Mouse (Mus musculus) cerebellum, adult 2 months (tissue): ENCODE measurements at regions not wholly inside any gene's neighbourhood (a gene's known extent, or its start where the extent isn't known, plus 50 kb on each side); places are given as distances from the start of the nearest gene placed in this dataset.

Experiments used
- DNase-seq, 2 experiments: peaks; one replicate each; pipeline ENCODE4 v3.0.0; 2021
- H3K27ac ChIP-seq: fragments of 200-500 bp; 2 replicates; pipeline ENCODE4 v1.5.1; 2012; ENCODE audit warnings: low read length, control low read depth, inconsistent platforms; ENCODE audit not compliant: insufficient read depth
- H3K27me3 ChIP-seq: fragments of 200-500 bp; 2 replicates; pipeline ENCODE4 v1.6.1; 2012; ENCODE audit warnings: inconsistent platforms, mild to moderate bottlenecking, low read length, moderate library complexity; ENCODE audit not compliant: control insufficient read depth, insufficient read depth
- H3K4me1 ChIP-seq: fragments of 200-500 bp; 2 replicates; pipeline ENCODE4 v1.6.1; 2011; ENCODE audit warnings: low read length; ENCODE audit not compliant: control insufficient read depth, insufficient read depth
- H3K4me3 ChIP-seq: fragments of 200-500 bp; replicated peaks from 2 replicates; pipeline ENCODE3; 2011; ENCODE audit warnings: mild to moderate bottlenecking, low read depth, low read length, control low read depth; ENCODE audit not compliant: insufficient read depth
- CTCF ChIP-seq: fragments of 200-500 bp; IDR thresholded peaks from 2 replicates; pipeline ENCODE4 v1.5.1; 2011; ENCODE audit warnings: low read depth, mild to moderate bottlenecking, control low read depth, low read length, moderate library complexity, borderline replicate concordance; ENCODE audit not compliant: insufficient read depth
- POLR2A ChIP-seq: fragments of 200-500 bp; IDR thresholded peaks from 2 replicates; pipeline ENCODE4 v1.6.1; 2011; ENCODE audit warnings: low read length, control low read depth, borderline replicate concordance; ENCODE audit not compliant: insufficient read depth
- WGBS: fragments of 180-500 bp; shearing (Covaris S2); methylation state at CpG from one replicate; pipeline ENCODE4 v1.1.7; 2018; 5-methylcytosine and 5-hydroxymethylcytosine counted together

DNA sequence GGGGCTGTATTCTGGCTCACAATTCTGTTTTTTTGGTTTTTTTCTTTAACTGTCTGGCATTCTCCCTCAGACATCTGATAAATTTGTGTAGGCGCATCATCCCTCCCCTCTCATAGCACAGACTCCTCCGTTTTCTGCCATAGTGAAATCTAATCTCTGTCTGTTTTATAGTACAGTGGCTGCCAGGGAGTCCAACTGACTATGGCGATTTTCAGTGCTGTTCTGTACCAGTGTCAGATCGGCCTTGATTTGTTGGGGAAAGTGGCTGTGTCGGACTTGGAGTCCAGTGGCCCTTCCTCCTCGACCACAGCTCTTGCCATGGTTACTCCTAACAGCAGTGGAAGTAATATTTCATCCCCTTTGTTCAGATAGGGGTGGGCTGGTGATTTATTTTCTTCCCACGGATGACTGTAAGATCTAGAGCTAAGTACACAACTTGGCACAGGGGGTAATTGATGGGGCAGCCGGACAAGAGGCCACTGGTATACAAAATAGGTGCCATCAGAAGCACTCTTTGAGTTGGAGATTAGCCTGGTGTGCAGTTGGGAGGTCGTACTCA lies 87.2 kb upstream of the E030018B13Rik start:
- no peak for DNase-seq
- TF ChIP-seq CTCF (no peak), POLR2A (no peak)
- no peak overlapping the region for H3K27ac ChIP-seq
- H3K4me3 ChIP-seq, result no peak overlapping the region
- H3K27me3 ChIP-seq, result no peaks in the 10 kb centered on the region
- 90% methylated on average over 9 of the region's 9 CpGs for WGBS
- no peaks in the 10 kb centered on the region for H3K4me1 ChIP-seq

DNA sequence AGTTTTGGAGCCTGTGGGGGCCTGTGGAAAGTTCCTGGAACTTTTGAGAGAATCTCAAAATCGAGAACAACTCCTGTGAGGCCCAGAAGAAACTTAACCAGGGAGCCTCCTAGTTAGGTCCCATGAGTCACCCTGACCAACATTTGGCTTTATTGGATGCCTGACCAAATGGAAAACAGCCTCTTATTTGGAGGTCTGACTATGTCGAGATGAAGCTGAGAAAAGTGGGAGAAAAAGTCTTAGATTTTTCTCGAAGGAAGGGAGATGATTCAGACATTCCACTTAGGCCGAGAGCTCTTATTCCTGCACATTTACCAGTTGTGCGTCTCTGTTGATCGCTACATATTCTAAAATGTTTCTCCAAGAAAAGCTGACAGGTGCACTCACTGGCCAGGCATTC lies 83.0 kb upstream of the E030018B13Rik start:
- 85% methylated on average over 6 of the region's 6 CpGs for WGBS
- TF ChIP-seq CTCF (no peak), POLR2A (no peak)
- Histone ChIP-seq H3K27me3 (no peaks in the 10 kb centered on the region), H3K4me1 (no peaks in the 10 kb centered on the region), H3K27ac (no peak overlapping the region), H3K4me3 (no peak overlapping the region)
- DNase-seq, result no peak

- H3K27ac ChIP-seq, result no peak overlapping the region
- TF ChIP-seq POLR2A, result no peak
- TF ChIP-seq CTCF, result no peak
- DNase-seq, result no peak
- no peaks in the 10 kb centered on the region for H3K27me3 ChIP-seq
- no peaks in the 10 kb centered on the region for H3K4me1 ChIP-seq
- no peak overlapping the region for H3K4me3 ChIP-seq
Measured at GRCm38 (mm10) chr7:63835958-63836357, 80.7 kb upstream of the E030018B13Rik start.
